Mouse (Mus musculus) c-Kit-negative CD71-positive TER-119-positive erythroid progenitor cells, embryonic 14.5 days (primary cell): Measurements from ENCODE around the gene Washc4.

Experiments used
- DNase-seq: peaks from one replicate; pipeline ENCODE4 v3.0.0-alpha.2; 2013; ENCODE audit warnings: low read depth, low spot score

Washc4 gene

GRCm38 (mm10) chr10:83600650-83601049, 57.1 kb downstream of the Washc4 start:
- no peak for DNase-seq

DNA sequence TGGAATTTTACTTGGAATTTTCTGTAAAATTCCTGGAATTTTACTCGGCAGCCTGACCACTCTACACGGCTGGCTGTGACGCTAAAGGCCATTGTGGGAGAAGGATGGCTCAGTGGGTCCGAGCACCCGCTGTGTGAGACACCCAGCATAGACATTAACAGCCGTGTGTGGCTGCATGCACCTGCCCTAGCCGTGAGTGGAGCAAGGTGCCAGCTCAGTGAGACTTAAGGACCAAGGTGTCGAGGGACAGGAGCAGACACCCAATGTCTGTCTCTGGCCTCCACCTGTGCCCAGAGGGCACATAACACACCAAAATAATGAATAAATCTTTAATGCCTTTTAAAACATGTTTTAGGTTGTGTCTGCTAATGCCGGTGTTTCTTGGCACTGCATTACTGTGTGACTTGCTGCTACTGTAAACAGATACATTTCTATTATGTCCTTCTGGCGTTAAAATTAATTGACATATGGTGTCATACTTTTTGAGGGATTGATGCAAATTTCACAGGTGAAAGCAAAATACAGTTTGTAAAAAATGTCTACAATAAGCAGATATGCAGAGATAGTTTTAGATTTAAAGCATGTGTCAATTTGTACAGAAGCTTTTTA, 60.5 kb downstream of the Washc4 start:
- no peak for DNase-seq

DNA sequence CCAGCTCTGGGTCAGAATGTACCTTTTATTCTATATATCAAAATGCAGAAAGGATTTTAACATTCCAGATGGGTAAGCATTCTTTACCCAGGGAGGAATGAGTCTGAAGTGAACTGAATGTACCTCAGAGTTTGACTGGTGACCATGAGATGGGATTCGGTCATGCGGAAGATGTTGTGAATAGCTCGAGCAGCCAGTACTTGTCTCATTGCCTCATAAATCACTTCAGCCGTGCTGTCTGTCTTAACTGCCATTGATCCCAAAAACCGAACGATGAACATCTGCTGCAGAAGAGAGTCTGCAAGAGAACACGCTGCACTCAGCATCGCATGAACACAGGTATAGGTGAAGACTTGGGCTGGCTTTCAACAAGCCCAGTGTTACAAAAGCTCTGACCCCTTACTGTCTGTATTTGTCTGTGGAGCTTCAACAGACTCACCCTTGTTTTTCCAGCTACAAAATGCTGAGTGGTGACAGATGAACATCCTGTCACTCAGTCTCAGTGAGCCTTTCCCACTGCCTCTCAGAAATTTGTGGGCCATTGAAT, 62.2 kb downstream of the Washc4 start:
- no peak for DNase-seq

- no peak for DNase-seq
Observed at GRCm38 (mm10) chr10:83607111-83607510, 63.6 kb downstream of the Washc4 start.

- DNase-seq = no peak
Observed at GRCm38 (mm10) chr10:83608596-83608995, 65.0 kb downstream of the Washc4 start.

DNA sequence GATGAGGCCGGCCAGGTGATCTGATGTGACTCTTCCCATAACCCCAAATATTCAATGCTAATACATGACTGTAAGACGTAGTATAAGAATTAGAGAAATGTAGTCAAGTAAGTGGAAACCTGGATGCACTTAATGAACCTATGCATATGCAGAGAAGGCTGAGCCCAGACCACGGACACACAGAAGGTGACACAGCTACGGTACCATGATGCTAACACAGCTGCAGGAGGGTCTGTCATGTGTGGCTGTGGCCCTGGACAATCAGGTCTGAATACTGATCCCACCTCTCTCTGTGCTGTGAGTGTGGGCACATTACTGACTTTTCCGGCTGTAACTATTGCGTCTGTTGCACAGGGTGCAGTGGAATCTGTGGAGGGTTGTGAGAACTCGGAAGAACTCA, 67.0 kb downstream of the Washc4 start:
- DNase-seq = no peak

- DNase-seq = no peak
Observed at GRCm38 (mm10) chr10:83611863-83612262, 68.3 kb downstream of the Washc4 start.

GRCm38 (mm10) chr10:83612648-83613215, 69.2 kb downstream of the Washc4 start:
- no peak for DNase-seq

DNA sequence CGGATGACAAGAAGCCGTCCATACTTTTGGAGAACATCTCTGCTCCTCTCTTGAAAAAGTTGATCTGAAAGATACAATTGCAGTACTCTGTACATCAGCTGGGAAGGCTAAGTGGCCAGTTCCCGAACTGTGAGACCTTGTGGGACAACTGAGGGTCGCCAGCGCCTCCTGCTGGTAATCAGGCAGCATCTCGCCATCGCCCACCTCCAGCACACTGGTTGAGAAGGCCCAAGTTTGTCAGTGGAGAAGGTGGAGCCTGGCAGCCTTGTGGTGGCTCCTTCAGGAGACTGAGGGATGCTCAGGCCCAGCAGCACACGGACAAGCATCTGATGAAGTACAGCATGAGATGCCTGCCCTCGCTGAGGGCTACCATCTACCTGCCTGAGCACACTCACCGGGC, 73.8 kb downstream of the Washc4 start:
- DNase-seq = no peak

- no peak for DNase-seq
Observed at GRCm38 (mm10) chr10:83618819-83619440, 75.4 kb downstream of the Washc4 start.

- DNase-seq = no peak
Observed at GRCm38 (mm10) chr10:83620350-83621055, 77.0 kb downstream of the Washc4 start.

- no peak for DNase-seq
Observed at GRCm38 (mm10) chr10:83624065-83624464, 80.5 kb downstream of the Washc4 start.

- no peak for DNase-seq
Observed at GRCm38 (mm10) chr10:83624841-83625240, 81.3 kb downstream of the Washc4 start.

DNA sequence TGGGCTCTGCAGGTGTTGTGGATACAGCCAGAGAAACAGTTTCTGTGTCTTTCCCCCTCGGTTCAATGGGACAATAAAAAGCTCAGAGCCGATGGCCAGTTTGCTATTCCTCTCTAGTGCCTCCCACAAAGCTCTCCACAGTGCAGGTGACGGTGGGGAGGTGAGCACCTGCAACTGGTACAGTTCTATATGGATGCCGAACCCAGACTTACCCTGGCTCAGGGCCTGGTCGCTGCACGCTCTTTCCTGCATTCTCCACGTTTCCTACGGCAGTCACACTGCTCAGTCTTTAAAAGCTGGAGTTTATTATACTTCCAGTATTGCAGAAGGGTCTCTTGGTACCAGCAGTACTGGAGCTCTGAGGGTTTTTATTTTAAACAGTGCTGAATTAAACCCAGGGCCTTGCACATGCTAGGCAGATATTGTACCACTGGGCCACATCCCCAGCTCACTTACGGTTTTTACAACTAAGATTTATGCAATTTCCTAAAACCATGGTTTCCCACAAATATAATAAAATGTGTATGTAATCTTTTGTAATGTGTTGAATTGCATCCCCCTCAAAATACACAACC, 83.6 kb downstream of the Washc4 start:
- DNase-seq = no peak

- no peak for DNase-seq
Observed at GRCm38 (mm10) chr10:83628241-83628640, 84.7 kb downstream of the Washc4 start.

GRCm38 (mm10) chr10:83629190-83629781, 85.7 kb downstream of the Washc4 start:
- DNase-seq = no peak

GRCm38 (mm10) chr10:83629878-83630277, 86.3 kb downstream of the Washc4 start:
- DNase-seq = no peak

- DNase-seq = no peak
Observed at GRCm38 (mm10) chr10:83630899-83631298, 87.3 kb downstream of the Washc4 start.

DNA sequence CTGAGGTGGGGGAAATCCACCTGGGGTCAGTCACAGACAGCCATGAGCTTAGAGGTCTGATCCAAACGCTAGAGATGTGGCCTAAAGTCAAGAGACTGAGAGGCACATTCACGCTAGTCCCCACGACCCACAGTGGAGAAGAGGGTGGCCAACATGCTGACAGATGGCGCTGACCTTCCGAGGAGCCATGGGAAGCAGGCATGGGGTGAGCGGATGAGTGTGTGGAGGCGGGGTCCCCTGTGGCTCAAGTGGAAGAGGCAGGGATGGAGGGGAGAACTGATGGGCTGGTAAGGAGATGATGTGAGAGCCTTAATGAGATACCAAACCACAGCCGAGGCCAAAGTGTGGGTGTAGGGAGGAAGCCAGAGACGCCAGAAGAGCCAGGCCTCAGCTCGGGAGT, 88.2 kb downstream of the Washc4 start:
- DNase-seq = no peak

DNA sequence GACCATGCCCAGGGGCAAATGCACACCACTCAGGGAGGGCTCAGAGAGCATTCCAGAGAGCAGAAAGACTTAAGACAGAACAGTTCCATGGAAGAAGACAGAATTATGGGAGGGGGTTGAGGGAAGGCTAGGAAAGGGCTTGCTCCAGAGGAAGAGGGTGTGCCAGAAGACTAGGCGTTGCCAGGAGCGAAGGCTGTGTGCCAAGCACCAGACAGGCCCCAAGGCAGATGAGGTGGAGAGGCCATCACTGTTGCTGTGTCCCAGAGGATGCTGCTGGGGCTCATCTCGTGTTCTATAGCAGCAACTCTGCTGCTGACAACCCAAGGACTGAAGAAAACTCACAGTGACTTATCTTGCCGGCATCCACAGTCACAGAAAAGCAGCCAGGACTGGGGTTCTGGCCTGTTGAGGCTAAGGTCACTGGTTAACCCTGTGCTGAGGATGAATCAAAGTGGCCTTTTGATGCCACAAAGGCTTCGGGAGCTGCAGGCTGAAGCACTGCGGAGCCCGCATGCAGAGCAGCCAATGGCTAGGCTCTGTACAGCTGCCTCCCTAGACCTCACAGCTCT, 89.3 kb downstream of the Washc4 start:
- no peak for DNase-seq

DNA sequence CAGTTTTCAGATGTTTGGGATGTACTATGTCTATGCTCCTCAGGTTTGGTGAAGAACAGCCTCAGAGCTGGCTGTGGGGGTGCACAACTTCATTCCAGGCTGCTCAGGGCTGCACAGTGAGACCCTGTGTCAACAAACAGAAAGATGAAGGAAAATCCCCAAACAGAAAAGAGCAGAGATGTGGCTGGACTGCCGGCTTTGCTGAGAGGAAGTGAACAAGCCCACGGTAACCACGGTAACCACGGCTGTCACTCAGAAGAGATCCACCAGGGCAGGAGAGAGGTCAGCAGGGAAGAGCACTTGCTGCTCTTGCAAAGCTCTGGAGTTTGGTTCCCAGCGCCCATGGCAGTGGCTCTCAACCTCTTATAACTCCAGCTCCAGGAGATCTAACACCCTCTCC, 90.9 kb downstream of the Washc4 start:
- DNase-seq = no peak
